Mouse (Mus musculus): ENCODE results near the gene Riox1.
"Not testable (repeated sequence)": the region's sequence is repeated elsewhere in the genome, so short reads cannot be mapped to it uniquely, and the experiment has no call there.

The Riox1 gene

DNA sequence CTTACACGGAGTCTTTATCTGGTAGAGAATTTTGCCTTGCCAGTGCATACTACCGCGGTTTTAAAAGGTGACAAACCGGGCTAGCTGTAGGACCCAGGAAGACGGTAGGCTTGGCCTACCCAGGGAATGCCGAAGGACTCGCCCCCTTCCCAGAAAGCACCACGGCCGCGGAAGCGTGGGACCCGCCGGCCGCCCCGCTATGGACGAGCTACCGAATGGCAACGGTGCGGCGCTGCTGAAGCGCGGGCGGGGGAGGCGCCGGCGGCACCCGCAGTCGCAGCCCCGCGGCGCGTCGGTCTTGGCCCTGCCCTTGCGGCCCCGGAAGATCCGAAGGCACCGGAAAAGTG lies at the start of gene Riox1:
Riox1 (plus strand) TSS at position 116 of the 347 bp plus-strand sequence.
- DNase-seq, result peak; percentile 87

DNA sequence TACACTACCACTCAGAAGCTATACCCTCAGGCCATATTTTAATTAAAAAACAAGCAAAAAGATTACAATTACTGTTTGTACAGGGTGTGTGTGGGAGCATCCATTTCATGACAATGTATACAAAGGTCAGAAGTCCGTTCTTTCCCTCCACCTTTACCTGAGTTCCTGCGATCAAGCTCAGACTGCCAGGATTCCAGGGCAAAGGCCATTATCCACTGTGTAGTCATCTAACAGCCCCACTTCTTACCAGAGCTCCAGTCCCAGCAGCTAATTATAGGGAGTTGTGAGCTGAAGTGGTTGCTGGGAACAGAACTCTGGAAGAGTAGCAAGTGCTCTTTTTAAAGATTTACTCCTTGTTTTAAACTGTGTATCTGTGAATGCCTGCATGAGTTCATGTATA lies 40.0 kb upstream of the Riox1 start:
- DNase-seq, result no peak

DNA sequence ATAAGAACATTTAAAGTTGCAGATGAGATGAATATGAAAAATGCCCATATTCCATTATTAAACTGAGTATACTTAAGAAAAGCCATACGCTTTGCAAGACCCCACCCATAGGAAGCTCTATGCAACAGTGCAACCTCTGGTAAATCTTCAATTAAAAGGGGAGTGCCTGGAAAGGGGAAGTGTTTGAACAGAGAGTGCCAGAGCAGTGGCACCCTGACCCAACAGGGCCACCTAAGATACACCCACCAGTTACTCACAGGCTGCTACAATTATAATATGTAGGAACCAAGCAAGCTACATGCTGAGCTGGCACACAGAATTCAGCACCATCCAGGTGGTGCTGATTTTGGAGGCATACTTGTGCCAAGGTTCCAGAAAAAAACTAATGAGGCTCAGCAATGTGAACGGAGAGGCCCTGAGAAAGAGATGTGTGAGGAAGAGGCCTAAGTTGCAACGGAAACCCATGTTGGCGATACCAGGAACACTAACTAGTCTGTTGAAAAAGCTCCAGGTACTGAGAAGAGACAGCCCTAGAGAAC lies 36.1 kb upstream of the Riox1 start:
- no peak for DNase-seq

DNA sequence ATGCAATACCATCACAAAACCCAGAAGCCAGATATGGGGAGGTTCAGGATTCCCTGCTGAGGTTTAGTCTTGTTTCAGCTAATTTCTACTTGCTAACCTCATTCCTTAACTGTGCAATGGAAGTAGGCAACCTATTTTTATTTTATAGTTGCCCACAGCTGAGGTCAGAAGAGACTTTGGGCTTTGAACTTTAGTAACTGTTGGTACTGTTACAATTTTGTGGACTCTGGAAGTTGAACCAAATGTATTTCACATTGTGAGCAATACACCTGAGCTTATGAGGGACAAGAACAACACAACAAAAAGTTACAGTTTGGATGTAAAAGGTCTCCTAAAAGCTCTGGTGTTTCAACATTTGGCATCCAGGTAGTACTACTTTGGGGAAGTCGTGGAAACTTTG lies 35.6 kb upstream of the Riox1 start:
- no peak for DNase-seq

DNA sequence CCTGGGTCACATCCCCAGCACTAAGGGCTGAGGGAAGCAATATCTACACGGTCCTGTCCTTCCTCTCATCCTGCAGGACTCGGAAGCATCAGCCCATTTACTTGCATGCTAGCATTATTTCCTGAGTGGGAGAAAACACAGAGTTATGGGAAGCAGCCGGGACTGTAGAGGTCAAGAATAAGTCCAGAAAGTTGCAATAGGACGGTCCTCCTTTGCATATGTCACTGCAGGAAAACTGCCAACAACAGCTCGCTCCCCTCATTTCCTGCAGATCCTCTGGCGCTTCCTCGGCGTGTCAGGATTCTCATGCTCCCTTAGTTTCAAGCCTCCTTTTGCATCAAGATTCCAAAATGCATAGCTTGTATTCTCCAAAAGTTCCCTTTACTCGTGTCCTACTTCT lies 33.5 kb upstream of the Riox1 start:
- DNase-seq, result peak; percentile 10 to 29

DNA sequence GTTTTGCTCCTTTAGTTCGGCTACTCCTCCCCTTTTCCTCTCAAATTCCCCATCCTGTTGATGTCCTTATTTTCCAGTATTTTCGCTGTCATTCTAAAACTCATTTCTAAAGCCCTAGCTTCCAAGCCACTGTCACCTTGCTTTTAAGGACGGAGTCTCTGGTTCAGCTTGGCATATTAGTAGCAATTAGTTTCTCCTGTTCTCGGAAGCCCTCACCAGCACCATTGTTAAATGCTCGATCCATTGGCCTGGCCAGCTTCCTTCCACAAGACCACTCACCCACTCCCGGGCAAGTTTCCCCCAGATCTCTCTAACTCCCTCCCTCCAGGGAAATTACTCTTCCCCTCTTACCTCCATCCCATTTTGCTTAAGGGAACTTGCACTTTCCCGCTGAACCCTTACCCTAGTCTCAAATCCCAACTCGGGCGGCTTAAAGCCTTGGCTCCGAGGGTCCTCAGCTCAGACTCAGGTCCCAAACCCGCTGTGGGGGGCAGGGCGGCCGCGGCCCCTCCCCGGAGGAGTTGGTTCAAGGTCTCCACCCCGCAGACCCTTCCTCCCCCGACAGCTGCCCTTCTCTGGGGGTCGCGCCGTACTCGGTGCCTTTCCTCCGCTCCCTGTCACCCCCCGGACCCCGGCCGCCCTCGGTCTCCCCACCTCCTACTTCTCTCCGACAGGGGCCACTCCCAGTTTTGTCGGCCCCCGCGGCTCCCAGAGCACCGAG lies 29.5 kb upstream of the Riox1 start:
- DNase-seq, result peak; percentile 24 to 36

DNA sequence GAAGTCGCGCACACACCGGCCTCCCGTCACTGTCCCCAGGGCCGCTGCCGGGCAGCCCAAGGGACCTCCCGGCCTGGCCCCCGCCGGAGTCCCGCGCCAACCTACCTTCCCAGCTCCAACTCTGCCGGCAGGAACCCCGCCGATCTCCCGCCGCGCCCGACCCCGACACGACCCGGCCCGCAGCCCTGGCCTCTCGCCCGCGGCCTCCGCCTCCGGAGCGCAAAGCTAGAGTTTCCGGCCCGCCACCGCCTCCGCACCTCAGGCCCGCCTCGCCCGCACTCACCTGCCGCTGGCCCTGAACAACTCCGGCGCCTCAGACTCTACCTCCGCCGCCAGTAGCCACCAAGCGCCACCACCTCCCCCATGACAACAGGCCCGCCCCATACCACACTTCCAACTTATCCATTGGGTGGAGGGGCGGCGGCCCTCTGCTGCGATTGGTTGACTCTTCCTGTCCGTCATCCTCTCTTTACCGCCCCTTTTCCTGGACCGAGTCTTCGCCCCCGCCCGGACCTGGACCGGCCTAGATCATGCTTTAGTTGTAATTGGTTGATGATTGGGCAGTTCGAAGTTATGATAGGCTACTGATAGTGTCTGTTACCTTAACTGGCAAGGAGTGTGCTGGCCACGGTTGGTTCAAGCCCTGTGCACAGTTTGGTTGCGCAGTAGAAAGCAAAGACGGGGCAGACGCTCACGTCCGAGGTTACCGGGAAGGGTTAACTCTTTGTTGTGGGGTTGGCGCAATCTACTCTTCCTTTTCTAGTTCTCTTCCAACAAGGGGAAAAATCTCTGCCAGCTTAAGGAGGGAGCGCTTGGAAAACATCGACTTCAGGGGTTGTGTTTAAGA lies 28.6 kb upstream of the Riox1 start, which contains the start of gene Numb:
Numb (minus strand) TSS at position 400 of the 847 bp plus-strand sequence.
- DNase-seq, result peak; percentile 99

DNA sequence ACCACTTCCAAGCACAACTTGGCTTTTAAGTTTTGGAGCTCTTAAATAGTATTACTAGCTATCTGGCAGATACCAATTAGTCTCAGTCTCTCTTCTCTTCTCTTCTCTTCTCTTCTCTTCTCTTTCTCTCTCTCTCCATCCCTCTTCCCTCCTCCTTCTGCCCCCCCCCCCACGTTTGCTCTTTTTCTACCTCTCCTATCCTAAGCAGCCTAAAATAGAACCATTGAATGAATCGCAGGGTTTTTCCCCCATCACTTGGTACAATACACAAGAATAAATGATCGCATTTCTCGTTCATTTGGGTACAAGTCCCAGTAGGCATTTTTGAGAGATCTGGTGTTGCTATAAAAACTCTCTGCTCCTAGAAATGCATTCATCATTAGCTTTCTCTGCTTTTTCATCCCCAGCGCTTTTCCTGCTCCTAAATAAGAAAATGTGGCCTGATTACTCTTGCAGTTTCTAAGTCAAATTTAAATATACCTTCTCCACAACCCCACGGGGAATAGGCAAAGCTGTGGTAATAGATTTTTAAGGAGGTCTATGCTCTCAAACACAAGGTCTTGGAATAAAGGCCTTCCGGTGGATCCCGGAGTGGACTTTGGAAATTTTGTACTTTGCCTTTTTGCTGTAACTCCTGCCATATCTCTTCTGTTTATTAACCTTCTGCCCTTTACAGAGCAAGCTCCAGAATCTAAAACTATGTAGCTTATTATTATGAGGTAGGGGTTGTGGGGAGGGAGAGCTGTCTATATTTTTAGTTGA lies 27.5 kb upstream of the Riox1 start:
- no peak for DNase-seq

DNA sequence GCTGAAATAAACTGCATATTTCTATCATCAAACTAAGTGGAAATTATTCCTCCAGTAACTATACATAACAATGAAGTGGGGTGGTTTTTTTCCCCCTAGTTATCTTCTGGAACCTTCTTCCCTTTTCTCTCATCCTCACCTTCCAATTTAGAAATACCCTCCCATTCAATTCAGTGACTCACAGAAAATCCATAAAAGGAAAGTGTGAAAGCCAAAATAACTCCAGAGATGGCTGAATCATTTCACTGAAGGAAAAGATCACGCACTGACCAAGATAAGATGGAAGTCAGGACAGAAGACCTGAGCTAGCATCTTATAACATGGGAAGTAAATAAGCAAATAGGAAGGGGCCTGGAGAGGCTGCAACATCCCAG lies 26.9 kb upstream of the Riox1 start:
- DNase-seq, result no peak

DNA sequence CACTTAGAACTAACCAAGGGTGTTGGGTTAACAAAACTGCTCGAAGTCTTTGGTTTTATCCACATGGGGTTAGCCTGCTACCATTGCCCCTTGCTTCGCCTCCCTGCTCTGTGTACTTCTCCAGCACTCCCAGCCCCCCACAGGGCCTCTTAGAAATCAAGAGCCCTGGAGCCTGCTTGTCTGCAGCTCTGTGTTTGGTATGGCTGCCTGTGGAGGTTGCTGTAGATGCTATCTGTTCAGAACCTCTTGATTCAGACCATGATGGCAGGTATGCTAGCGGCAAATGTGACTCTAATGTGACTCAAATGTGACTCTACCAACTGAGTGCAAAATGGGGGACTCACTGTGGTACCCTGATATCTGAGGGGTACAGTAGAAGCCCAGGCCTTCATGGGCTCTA lies 26.1 kb upstream of the Riox1 start:
- no peak for DNase-seq

DNA sequence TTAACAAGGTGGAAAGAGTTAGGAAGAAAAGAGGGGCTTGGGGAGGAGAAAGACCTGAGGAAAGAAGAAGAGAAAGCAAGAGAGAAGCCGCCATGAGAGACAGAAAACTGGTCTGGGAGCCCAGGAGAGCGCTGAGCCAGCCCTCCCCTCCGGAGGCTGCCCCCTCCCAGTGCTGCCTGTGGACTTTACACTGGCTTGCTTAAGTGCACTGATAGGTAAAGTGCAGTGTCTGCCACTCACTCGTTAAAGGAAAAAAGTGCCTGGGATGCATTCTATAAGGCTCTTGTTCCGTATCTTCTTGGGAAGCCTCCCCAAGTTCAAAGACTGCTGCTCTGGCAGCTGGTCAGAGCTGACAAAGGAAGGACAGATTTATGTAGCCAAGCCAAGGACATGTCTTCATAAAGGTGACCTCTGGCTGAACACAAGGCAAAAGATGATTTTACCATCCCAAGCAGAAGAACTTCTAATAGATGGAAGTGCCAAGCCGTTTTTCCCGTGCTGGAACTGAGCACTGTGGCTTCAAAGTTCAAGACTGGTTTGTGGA lies 25.2 kb upstream of the Riox1 start:
- no peak for DNase-seq

DNA sequence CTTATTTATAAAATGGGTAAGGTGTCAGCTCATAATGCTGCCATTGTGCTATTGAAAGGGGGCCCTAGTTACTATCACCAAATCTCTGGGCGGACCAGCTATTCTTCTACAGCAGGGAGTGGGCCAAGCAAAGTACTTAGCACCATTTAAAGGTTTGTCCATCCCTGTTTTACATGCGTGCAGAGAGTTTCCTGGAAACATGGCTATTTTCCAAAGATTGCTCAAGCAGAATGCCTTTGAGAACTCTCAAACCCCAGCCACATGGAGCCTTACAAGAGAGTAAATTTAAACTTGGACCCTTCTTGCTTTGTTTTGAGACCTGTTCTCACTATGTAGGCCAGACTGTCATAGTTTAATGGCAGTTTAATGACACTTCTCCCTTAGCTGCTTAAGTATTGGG lies 24.3 kb upstream of the Riox1 start:
- DNase-seq, result peak in 1 of 2 experiments; percentile 63

DNA sequence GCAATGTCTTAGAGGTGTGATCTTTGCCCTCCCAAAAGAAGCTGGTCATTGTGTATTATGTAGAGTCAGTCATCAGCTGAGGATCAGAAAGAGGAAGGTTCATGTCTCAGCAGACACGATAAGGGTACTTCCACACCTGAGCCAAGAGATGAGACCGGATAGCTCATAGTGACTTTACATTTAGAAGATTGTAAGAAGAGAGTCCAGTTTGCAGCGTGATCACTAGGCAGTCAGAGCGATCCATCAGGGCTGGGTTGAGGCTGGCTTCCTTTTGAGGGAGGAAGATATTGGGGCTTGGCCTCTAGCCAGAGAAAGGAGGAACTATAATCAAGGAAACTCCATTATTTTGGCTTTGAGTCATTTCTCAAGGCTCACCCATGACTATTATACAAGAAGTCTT lies 22.7 kb upstream of the Riox1 start:
- DNase-seq, result peak in 1 of 2 experiments; percentile 61

DNA sequence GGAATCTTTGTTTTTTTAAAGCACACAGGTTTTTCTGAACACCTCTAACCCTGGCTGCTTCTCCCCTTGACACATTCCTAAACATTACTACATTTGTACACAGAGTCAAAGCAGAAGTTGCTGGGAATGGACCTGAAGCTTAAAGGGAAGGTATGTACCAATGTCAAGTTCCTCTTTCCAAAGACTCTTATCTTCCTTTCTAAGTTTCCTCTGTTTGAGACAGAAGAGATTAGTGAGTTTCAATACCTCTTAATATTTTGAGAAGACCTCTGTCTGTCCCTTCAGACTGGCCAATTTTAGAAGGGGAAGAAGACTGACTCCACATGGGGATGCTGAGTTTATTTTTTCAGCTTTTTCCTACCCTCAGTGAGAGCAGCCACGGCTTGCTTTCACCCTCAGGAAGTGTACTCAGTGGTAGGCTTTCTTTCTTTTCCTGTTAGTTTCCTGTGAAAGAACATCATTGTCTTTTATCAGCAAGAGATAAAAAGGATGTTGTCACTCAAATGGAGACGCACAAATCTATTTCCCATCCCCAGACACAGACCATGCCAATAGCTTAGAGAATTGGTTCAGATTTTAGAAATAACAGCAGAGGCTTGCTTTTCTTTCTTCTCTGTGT lies 21.1 kb upstream of the Riox1 start:
- DNase-seq, result no peak

DNA sequence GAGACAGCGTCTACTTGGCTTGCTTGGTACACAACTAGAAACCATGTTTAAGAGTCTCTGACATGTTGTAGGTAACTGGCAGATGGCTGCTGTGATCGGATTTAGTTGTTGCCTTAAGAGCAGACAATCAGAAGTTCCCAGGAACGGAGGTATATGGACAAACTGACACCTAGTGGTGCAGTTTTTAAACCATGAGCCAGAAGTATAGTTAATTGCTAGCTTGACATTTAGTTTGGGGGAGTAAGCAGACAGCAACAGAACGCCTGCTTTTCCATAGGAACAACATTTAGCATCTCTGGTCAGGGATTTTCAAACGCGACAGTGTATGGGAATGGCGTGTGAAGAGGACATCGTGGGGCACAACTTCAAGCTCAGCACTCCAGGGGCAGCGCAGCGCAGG lies 12.8 kb upstream of the Riox1 start:
- no peak for DNase-seq

DNA sequence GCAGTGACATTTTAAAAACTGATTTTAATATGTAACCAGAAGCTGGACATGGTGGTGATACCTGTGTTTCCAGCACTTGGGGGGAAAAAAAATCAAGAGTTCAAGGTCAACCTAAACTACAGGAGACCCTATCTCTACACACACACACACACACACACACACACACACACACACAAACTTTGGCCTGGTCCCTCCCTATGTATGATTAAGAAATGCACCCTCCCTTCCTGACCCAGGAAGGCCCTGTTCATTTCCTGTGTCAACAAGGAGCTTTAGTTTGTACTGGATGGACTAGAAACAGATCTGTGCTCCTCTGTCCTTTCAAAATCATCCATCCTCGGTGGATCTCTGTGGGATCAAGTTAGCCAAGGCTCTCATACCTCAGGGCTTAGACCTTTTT lies 11.8 kb upstream of the Riox1 start:
- not testable (repeated sequence) for DNase-seq

DNA sequence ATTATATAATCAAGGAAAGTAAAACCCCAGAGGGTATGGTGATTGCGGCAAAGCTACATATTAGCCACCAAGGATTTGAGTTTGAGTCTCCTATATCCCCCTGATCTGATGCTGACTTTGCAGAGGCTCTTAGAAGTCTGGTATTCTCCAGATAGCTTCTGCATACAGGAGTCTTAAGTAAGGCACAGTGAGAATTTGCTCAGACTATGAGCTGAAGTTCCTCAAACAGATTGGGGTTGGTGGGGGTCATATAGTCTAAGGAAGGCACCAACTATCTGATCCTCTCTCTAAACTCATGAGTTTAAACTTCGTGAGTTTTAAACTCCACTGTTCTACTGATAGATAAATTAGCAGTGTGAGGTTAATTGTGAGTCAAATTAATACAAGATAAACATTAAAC lies 11.1 kb upstream of the Riox1 start:
- no peak for DNase-seq

DNA sequence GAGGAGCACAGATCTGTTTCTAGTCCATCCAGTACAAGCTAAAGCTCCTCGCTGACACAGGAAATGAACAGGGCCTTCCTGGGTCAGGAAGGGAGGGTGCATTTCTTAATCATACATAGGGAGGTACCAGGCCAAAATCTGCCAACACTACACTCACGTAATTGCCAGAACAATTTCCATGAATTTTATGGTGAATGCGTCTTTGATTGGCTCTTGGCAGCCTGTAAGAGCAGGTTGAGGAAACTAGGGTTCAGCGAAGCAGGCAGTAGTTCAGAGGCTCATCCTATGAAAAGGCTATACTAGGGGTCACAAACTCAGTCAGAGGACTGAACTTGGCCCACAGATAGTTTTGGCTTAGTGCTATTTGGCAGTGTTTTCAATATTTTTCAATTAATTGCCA lies 10.4 kb upstream of the Riox1 start:
- DNase-seq, result peak in 1 of 2 experiments; percentile 41

DNA sequence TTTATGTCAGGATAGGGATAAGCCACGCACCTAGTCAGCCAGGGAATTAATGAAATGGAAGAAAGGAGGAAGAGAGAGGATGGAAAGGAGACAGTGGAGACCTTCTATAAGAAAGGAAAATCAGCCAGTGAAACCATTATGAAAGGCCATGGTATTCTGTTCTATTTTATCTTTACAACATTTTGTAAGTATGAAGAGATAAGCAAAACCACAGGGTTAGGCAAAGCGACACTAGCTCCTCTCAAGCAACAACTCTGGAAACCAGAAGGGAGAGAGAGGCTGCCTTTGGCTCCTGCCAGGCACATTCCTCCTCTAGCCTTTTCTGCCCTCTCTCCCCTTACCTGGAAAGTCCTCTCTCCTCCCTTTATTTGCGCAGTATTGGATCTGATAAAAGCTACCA lies 8.5 kb upstream of the Riox1 start:
- no peak for DNase-seq

DNA sequence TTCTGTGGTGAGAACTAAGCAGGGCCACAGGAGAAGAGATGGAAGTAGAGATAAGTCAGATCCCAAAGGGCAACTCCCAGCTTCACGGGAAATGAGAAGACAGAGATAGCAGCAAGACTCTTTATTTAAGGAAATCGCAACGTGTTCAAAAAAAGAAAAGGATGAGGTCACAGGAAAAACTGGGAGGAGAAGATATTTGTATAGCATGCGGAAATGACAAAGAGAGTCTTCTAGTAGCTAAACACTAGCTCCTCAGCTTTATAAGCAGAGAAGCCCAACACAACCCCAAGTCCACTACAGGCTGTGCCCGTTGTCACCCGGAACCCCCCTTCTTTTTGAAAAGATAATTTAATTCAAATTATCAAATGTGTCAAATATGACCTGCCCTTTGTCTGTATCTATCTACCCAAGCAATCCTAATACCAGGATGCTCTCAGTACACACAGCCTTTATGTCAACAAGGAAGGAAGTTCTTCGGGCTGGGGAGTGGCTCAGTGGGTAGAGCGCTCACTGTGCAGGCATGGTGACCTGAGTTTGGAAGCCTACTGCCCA lies 3.1 kb upstream of the Riox1 start:
- peak; percentile 59 to 73 for DNase-seq

DNA sequence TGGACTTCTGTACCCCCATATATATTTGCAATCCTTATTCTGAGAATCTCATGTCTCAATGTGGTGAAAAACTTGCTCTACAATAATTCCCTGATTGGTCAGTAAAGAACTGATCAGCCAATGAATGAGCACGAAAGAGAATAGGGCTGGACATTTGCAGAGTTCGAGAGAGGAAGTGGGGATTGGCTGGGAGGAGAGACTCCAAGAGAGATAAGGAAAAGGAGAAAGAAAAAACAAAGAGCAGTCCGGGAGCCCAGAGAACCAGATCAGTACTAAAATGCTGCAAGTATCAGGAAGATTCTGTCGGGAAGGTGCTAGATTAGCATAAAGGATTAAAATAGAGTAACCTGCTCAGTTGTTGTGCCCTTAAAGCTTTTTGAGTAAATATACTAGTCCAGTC lies 1.4 kb upstream of the Riox1 start:
- DNase-seq, result no peak
